Mouse (Mus musculus) ES-Bruce4 (cell line): ENCODE results near the gene Fars2. TPM values are rescaled to one million over a fixed set of nuclear protein-coding genes. Genes with fewer than 3 reads are reported as not detected.
A peak's percentile ranks its signal among the peaks of the same experiment; 100 is the strongest.
"Not testable (repeated sequence)": the region's sequence is repeated elsewhere in the genome, so short reads cannot be mapped to it uniquely, and the experiment has no call there.

Experiments used
- H3K27ac ChIP-seq: 2 replicates; pipeline ENCODE4 v1.5.1; 2012; ENCODE audit warnings: low read length, inconsistent platforms; ENCODE audit not compliant: insufficient read depth
- H3K27me3 ChIP-seq: 2 replicates; pipeline ENCODE4 v1.6.1; 2012; ENCODE audit warnings: mild to moderate bottlenecking, low read length, inconsistent platforms; ENCODE audit not compliant: control insufficient read depth, poor library complexity, insufficient read depth, severe bottlenecking
- H3K36me3 ChIP-seq: 2 replicates; pipeline ENCODE4 v1.6.1; 2012; ENCODE audit warnings: inconsistent platforms, mild to moderate bottlenecking, low read length, moderate library complexity; ENCODE audit not compliant: control insufficient read depth, poor library complexity, insufficient read depth, severe bottlenecking
- H3K4me1 ChIP-seq: one replicate; pipeline ENCODE4 v1.8.1; 2011; ENCODE audit warnings: low read length; ENCODE audit not compliant: control insufficient read depth, insufficient read depth
- H3K4me3 ChIP-seq: 2 replicates; pipeline ENCODE4 v1.5.1; 2011; ENCODE audit warnings: low read depth, mild to moderate bottlenecking, low read length
- H3K9ac ChIP-seq: 2 replicates; pipeline ENCODE4 v1.6.1; 2012; ENCODE audit warnings: low read depth, mild to moderate bottlenecking, inconsistent platforms; ENCODE audit not compliant: poor library complexity, severe bottlenecking
- H3K9me3 ChIP-seq: replicated peaks from 2 replicates; pipeline ENCODE4 v1.6.1; 2012; ENCODE audit warnings: mild to moderate bottlenecking, low read length, inconsistent platforms; ENCODE audit not compliant: control insufficient read depth, poor library complexity, insufficient read depth, severe bottlenecking
- CTCF ChIP-seq: IDR thresholded peaks from one replicate; pipeline ENCODE4 v1.8.1; 2011; ENCODE audit warnings: low read depth, low read length
- EP300 ChIP-seq: IDR thresholded peaks from 2 replicates; pipeline ENCODE4 v1.6.1; 2011; ENCODE audit warnings: low read depth, low read length; ENCODE audit not compliant: insufficient read depth
- POLR2A ChIP-seq: IDR thresholded peaks from one replicate; pipeline ENCODE4 v1.8.1; 2011; ENCODE audit warnings: low read length; ENCODE audit not compliant: insufficient read depth
- polyA plus RNA-seq: library from polyadenylated mRNA; stranded (reverse); fragments of >200 nt; gene quantifications from 2 replicates; pipeline ENCODE4 v1.2.4, GENCODE M21; 2011; ENCODE audit warnings: low read depth; ENCODE audit not compliant: missing spikeins, insufficient read depth, insufficient read length

Fars2 gene
- polyA plus RNA-seq, 1 experiment: 23.3 TPM

DNA sequence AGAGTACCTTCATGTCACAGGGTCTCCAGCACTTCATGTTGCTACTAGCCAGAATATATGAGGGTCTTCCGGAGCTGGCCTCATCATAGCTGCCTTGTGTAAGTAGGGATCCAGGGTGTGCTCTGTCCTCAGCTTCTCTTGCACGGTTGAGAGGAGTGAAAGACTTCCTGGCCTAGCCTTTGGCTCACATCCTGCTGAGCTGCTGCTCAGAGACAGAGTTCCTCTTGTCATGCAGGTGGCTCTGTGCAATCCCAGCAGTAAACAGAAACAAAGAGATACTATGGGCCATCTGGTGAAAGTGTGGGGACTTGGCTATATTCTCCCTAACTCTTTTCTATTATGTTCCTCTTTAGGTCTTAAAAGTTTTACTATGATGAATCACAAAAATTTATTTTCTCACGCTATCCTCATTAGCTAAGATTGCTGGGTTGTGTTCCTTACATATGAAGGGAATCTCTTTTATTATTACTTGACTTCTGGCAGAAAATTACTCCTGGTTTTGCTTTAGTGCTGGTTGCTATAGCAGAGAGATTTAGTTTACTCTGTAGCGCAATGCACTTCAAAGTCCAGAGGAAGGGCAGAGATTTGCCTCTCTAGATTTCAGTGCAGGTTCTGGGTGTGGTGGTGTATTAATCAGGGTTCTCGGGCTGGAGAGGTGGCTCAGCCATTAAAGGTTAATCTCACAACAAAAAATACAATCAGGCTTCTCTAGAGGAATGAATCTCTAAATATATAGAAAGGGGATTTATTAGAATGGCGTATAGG is 32.1 kb downstream of the Fars2 start:
- Histone ChIP-seq H3K9ac (no peak overlapping the region), H3K27me3 (no peaks in the 10 kb centered on the region), H3K9me3 (no peaks in the 10 kb centered on the region), H3K4me1 (peaks cover 1% of the 10 kb centered on the region), H3K27ac (no peak overlapping the region), H3K4me3 (no peak overlapping the region), H3K36me3 (no peaks in the 10 kb centered on the region)
- TF ChIP-seq EP300: peak; percentile 75; the same call in 1 of the 2 replicates
- TF ChIP-seq CTCF: no peak

DNA sequence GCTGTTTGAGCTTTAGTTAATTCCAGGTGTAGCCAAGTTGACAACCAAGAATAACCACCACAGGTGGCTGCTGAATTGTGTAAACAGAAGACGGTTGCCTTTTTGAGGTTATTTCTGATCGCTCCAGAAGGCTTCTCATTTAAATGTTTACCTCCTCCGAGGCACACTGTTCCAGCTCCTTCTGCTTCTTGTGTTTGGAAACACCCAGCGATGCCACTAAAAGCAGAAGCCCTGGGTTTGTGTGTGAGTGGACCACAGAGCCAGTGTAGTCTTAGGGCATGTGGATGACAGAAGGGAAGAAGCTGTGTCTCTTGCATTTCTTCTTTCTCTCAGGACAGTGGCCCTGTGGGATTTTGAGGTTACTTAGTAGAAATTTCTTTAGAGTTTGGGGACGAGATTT is 33.1 kb downstream of the Fars2 start:
- peaks cover 1% of the 10 kb centered on the region for H3K4me1 ChIP-seq
- H3K9me3 ChIP-seq: no peaks in the 10 kb centered on the region
- TF ChIP-seq POLR2A: no peak
- TF ChIP-seq CTCF: no peak
- no peak for TF ChIP-seq EP300
- no peak overlapping the region for H3K27ac ChIP-seq
- H3K4me3 ChIP-seq: no peak overlapping the region
- no peak overlapping the region for H3K9ac ChIP-seq
- H3K27me3 ChIP-seq: no peaks in the 10 kb centered on the region
- no peaks in the 10 kb centered on the region for H3K36me3 ChIP-seq

DNA sequence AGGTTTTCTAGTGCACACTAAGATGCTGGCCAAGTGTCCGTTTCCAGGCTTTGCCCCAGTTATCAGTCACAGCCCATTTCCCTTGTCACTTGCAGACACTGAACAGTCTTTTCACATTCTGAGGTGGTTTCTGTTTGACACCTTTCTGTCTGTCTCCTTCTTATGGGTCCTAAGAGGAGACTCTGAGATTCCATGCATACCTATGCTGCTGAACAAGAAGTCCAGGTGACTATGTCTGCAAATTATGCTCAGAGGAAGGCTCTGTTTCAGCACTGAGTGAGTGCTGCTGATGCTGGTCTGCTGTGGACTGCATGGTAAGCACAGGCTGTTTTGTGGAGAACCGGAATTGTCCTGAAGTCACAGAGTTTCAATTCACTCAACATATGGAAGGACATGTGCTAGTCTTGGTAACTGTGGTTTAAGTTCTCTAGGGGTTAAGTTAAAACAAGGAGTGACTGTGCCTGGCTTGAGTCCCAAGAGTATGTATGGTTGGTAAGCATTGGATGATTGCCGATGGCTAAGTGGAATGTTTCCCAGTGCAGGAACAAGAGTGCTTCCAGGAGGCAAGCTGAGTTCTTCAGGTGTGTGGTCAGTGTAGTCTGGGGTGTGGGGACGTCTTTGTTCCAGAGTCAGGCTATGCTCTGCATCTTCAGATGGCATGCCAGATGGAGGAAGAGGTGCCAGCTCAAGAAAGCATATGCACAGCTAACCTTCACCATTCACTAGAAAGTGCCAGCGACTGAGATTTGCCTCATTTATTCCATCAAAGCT is 35.7 kb downstream of the Fars2 start:
- Histone ChIP-seq H3K4me3 (no peak overlapping the region), H3K9ac (no peak overlapping the region), H3K9me3 (no peaks in the 10 kb centered on the region), H3K4me1 (peaks cover 1% of the 10 kb centered on the region), H3K27me3 (no peaks in the 10 kb centered on the region), H3K36me3 (no peaks in the 10 kb centered on the region), H3K27ac (no peak overlapping the region)
- TF ChIP-seq POLR2A (no peak), CTCF (no peak), EP300 (no peak)

DNA sequence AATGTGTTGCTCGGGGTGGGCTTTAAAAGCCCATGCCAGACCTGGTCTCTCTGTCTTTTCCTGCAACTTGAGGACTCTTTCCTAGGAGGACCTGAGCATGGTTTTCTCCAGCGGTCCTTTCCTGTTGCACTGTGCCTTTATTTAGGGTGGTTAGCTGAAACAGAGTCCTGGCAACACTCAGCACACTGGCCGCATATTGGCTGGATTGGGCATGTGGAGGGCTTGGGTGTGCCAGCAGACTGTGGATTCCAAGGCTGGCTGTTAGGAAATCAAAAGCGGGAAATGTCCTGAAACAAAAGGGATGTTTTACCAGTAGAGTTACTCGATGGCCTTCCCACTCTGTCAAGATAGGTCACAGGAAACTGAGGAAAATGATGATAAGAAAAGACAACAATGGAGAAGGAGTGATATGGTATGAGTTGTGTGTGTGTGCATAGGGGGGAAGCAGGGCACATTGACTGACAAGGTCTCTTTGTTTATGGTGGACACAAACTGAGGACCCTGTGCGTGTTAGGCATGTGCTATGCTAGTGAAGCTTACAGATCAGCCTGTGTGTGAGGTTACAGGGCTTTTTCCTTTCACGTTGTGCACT is 39.2 kb downstream of the Fars2 start:
- no peak for TF ChIP-seq CTCF
- TF ChIP-seq EP300: no peak
- TF ChIP-seq POLR2A: no peak
- no peaks in the 10 kb centered on the region for H3K27me3 ChIP-seq
- H3K4me3 ChIP-seq: no peak overlapping the region
- no peak overlapping the region for H3K9ac ChIP-seq
- H3K9me3 ChIP-seq: no peaks in the 10 kb centered on the region
- H3K27ac ChIP-seq: no peak overlapping the region
- H3K36me3 ChIP-seq: no peaks in the 10 kb centered on the region
- H3K4me1 ChIP-seq: no peaks in the 10 kb centered on the region

DNA sequence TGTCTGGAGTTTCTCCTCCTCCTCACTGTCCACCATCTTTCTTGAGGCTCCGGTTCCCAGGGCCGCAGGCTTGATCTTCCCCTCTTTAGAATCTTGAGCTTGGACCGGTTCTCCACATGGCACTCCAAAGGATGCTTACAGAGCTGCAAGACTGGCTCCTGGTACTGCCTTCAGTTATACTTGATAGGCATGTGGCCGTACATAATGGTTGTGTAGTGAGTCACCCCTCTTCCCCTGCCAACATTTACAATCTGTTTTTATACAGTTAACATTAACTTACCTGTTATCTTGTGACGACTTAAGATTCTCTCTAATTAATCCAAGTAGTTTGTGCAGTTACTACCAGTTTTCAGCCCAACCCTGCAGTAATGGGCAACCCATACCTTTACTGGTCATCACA is 46.2 kb downstream of the Fars2 start:
- no peaks in the 10 kb centered on the region for H3K4me1 ChIP-seq
- no peaks in the 10 kb centered on the region for H3K36me3 ChIP-seq
- no peak overlapping the region for H3K4me3 ChIP-seq
- no peaks in the 10 kb centered on the region for H3K27me3 ChIP-seq
- H3K9ac ChIP-seq: no peak overlapping the region
- no peaks in the 10 kb centered on the region for H3K9me3 ChIP-seq
- TF ChIP-seq CTCF: no peak
- TF ChIP-seq EP300: no peak
- no peak for TF ChIP-seq POLR2A
- no peak overlapping the region for H3K27ac ChIP-seq

DNA sequence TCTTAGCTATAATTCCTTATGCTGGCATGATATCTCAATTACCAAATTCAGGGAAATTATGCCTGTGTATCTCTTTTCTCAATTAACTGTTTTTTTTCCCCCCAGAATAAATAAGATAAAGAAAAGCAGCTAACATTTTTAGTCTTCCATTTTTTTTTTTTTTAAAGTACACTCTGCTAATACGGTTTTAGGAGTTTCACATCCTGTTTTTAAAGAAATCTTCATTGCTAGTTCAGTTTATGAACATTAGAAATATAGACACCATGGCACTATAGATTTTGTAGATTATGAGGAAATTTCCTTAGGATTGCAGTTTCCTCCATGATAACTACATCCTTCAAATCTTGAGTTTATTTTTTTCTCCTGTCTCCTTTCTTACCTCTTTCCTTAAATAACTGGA is 46.7 kb downstream of the Fars2 start:
- TF ChIP-seq EP300 (no peak), CTCF (no peak), POLR2A (no peak)
- Histone ChIP-seq H3K9ac (no peak overlapping the region), H3K27me3 (no peaks in the 10 kb centered on the region), H3K4me1 (no peaks in the 10 kb centered on the region), H3K9me3 (no peaks in the 10 kb centered on the region), H3K36me3 (no peaks in the 10 kb centered on the region), H3K27ac (no peak overlapping the region), H3K4me3 (no peak overlapping the region)

DNA sequence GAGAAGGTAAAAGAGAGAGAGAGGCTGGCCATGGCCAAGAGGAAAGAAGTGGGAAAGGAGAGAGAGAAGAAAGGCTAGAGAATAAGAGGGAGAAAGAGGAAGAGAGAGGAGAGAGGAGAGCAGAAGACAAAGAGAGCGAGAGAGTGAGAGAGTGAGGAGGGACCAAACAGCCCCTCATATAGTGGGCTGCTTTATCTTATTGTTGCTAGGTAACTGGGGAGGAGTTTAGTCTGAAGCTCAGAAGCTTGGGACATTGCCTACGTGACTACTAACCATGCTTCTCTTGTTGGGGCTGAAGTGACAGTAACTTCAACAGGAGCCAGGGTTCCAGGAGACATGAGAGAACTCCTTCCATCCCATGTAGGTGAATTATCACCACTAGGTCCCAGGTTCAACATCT is 55.8 kb downstream of the Fars2 start:
- H3K27ac ChIP-seq, H3K4me1 ChIP-seq, H3K9me3 ChIP-seq: not testable (repeated sequence)

More for the DNA sequence above, 55.8 kb downstream of the Fars2 start:
- not testable (repeated sequence) for H3K4me3 ChIP-seq, H3K27me3 ChIP-seq, H3K9ac ChIP-seq, H3K36me3 ChIP-seq
